Mouse (Mus musculus) gastrocnemius, postnatal 36 days (tissue): Measurements from ENCODE around the gene Il12rb1. TPM values are rescaled to one million over a fixed set of nuclear protein-coding genes. Genes with fewer than 3 reads are reported as not detected.
A peak's percentile ranks its signal among the peaks of the same experiment; 100 is the strongest.

Experiments used
- DNase-seq, 2 experiments: peaks; one replicate each; pipeline ENCODE4 v3.0.0; 2022
- intact Hi-C: fragments of 180-260 bp; cut with DNase I; formaldehyde crosslinking; loops from one replicate; pipeline ENCODE4 v1.15.1; 2025
- total RNA-seq, 2 experiments: library from RNA; stranded (reverse); gene quantifications; 2 replicates each; pipeline ENCODE4 v1.2.3; 2021

Gene Il12rb1
- total RNA-seq, 2 experiments from 2014 or later = 0.15 TPM; not detected in 1

- DNase-seq = no peak
- intact Hi-C loops = loop anchor here (5.0 kb wide), 1 partner anchor 69 kb away; no protein-coding TSS in a partner anchor
Observed at GRCm38 (mm10) chr8:70772890-70773289, 35.4 kb upstream of the Il12rb1 start.

- intact Hi-C loops = loop anchor here (5.0 kb wide), 1 partner anchor 69 kb away; no protein-coding TSS in a partner anchor
- no peak for DNase-seq
Observed at GRCm38 (mm10) chr8:70773410-70773809, 34.8 kb upstream of the Il12rb1 start.

- intact Hi-C loops = loop anchor here (5.0 kb wide), 1 partner anchor 68 kb away; no protein-coding TSS in a partner anchor
- DNase-seq = peak; percentile 87 to 90
Observed at GRCm38 (mm10) chr8:70773833-70774232, 34.4 kb upstream of the Il12rb1 start.

- intact Hi-C loops = loop anchor here (5.0 kb wide), 1 partner anchor 68 kb away; no protein-coding TSS in a partner anchor
- no peak for DNase-seq
Observed at GRCm38 (mm10) chr8:70774740-70775139, 33.5 kb upstream of the Il12rb1 start.

- no peak for DNase-seq
- intact Hi-C loops = no loop called here
Observed at GRCm38 (mm10) chr8:70775227-70775626, 33.0 kb upstream of the Il12rb1 start.

GRCm38 (mm10) chr8:70775851-70776495 is 32.3 kb upstream of the Il12rb1 start:
- DNase-seq = no peak
- intact Hi-C loops = no loop called here

GRCm38 (mm10) chr8:70776496-70777444 is 31.5 kb upstream of the Il12rb1 start, which contains the start of gene Pik3r2:
TSS of gene Pik3r2 (minus strand) at chr8:70776713.
- intact Hi-C loops = no loop called here
- DNase-seq = peak; percentile 98

GRCm38 (mm10) chr8:70780093-70780492 is 28.2 kb upstream of the Il12rb1 start:
- no peak for DNase-seq

GRCm38 (mm10) chr8:70786291-70787050 is 21.8 kb upstream of the Il12rb1 start:
- intact Hi-C loops = no loop called here
- no peak for DNase-seq

More at GRCm38 (mm10) chr8:70780093-70780492, 28.2 kb upstream of the Il12rb1 start:
- intact Hi-C loops = no loop called here

GRCm38 (mm10) chr8:70787051-70787445 is 21.2 kb upstream of the Il12rb1 start:
- intact Hi-C loops = no loop called here
- DNase-seq = no peak

- DNase-seq = no peak
- intact Hi-C loops = no loop called here
Observed at GRCm38 (mm10) chr8:70787941-70788667, 20.1 kb upstream of the Il12rb1 start.

GRCm38 (mm10) chr8:70789046-70789445 is 19.2 kb upstream of the Il12rb1 start:
- intact Hi-C loops = no loop called here

GRCm38 (mm10) chr8:70790846-70791245 is 17.4 kb upstream of the Il12rb1 start:
- DNase-seq = no peak
- intact Hi-C loops = loop anchor here (10.0 kb wide), 1 partner anchor 684 kb away; no protein-coding TSS in a partner anchor

More at GRCm38 (mm10) chr8:70789046-70789445, 19.2 kb upstream of the Il12rb1 start:
- no peak for DNase-seq

- DNase-seq = no peak
- intact Hi-C loops = loop anchor here (10.0 kb wide), 1 partner anchor 684 kb away; no protein-coding TSS in a partner anchor
Observed at GRCm38 (mm10) chr8:70791294-70791701, 17.0 kb upstream of the Il12rb1 start.

- peak; percentile 97 to 98 for DNase-seq
- intact Hi-C loops = loop anchor here (10.0 kb wide), 1 partner anchor 683 kb away; no protein-coding TSS in a partner anchor
Observed at GRCm38 (mm10) chr8:70791975-70792691, 16.1 kb upstream of the Il12rb1 start.

GRCm38 (mm10) chr8:70792700-70793099 is 15.5 kb upstream of the Il12rb1 start:
- no peak for DNase-seq
- intact Hi-C loops = loop anchor here (10.0 kb wide), 1 partner anchor 682 kb away; no protein-coding TSS in a partner anchor

GRCm38 (mm10) chr8:70794215-70794614 is 14.0 kb upstream of the Il12rb1 start:
- intact Hi-C loops = loop anchor here (10.0 kb wide), 1 partner anchor 681 kb away; no protein-coding TSS in a partner anchor

GRCm38 (mm10) chr8:70795370-70795769 is 12.9 kb upstream of the Il12rb1 start:
- no peak for DNase-seq
- intact Hi-C loops = loop anchor here (10.0 kb wide), 1 partner anchor 679 kb away; no protein-coding TSS in a partner anchor

More at GRCm38 (mm10) chr8:70794215-70794614, 14.0 kb upstream of the Il12rb1 start:
- no peak for DNase-seq
